ENCODE assay signal across 15 mouse cellular contexts in genomic region chr12:16818513-16818912, GRCm38 (mm10). TPM values are rescaled to one million over a fixed set of nuclear protein-coding genes. Genes with fewer than 3 reads are reported as not detected.
A peak's percentile ranks its signal among the peaks of the same experiment; 100 is the strongest.
DNase-seq lines count a peak whose midpoint lies in the region; ATAC-seq and TF ChIP-seq lines count a peak whose summit lies in the region.
"Had no signal": no experiment of that assay in that cellular context is flagged by ENCODE, and none has a peak within 500 bp of the region (broad histone marks: within the 10 kb centered on the region; RNA-seq: fewer than 3 reads in every experiment).

No protein-coding gene starts in this region.

- ATAC-seq in forebrain, embryonic 13.5 days: peak; percentile 73; the same call in 1 of the 2 replicates
- ATAC-seq in hindbrain, postnatal 0 days: peak; percentile 70
- peak; percentile 57 for ATAC-seq in midbrain, postnatal 0 days (ENCODE audit: low FRiP score)
- ATAC-seq in kidney, embryonic 15.5 days (replicated peaks; ENCODE audit: low FRiP score): no peak

- no peak overlapping the region; the same call in 1 of the 2 replicates for H3K27ac ChIP-seq in forebrain, embryonic 13.5 days
- H3K27ac ChIP-seq in hindbrain, postnatal 0 days: no peak overlapping the region
- H3K27ac ChIP-seq in midbrain, postnatal 0 days (ENCODE audit: low read depth, low read length): no peak overlapping the region
- no peak overlapping the region for H3K27ac ChIP-seq in kidney, embryonic 15.5 days
- H3K27ac ChIP-seq: embryonic facial prominence, embryonic 15.5 days; lung, embryonic 15.5 days had no signal

- no peak overlapping the region for H3K4me3 ChIP-seq in forebrain, embryonic 13.5 days
- H3K4me3 ChIP-seq in hindbrain, postnatal 0 days (ENCODE audit: low read length): no peak overlapping the region
- H3K4me3 ChIP-seq in midbrain, postnatal 0 days (ENCODE audit: low read depth, low read length): no peak overlapping the region
- H3K4me3 ChIP-seq in lung, adult 2 months (replicated peaks; ENCODE audit: extremely low read depth, low read depth, low read length): no peak overlapping the region
- H3K4me3 ChIP-seq in kidney, embryonic 15.5 days (replicated peaks): no peak overlapping the region
- H3K4me3 ChIP-seq: embryonic facial prominence, embryonic 15.5 days; lung, embryonic 15.5 days had no signal

- no peaks in the 10 kb centered on the region for H3K9me3 ChIP-seq in forebrain, embryonic 13.5 days (replicated peaks)
- H3K9me3 ChIP-seq in hindbrain, postnatal 0 days (ENCODE audit: low read length): no peaks in the 10 kb centered on the region
- no peaks in the 10 kb centered on the region for H3K9me3 ChIP-seq in midbrain, postnatal 0 days (ENCODE audit: low read length)
- H3K9me3 ChIP-seq in kidney, embryonic 15.5 days (replicated peaks): no peaks in the 10 kb centered on the region
- H3K9me3 ChIP-seq: embryonic facial prominence, embryonic 15.5 days; lung, embryonic 15.5 days had no signal

- no peak for TF ChIP-seq POLR2A in lung, adult 2 months (IDR thresholded peaks at IDR 0.05; ENCODE audit: borderline replicate concordance, extremely low read depth, low read depth, low read length)

- H3K36me3 ChIP-seq in forebrain, embryonic 13.5 days (ENCODE audit: poor library complexity, severe bottlenecking): peaks cover 74% of the 10 kb centered on the region
- H3K36me3 ChIP-seq in hindbrain, postnatal 0 days (ENCODE audit: insufficient read depth, low read length): peaks cover 26% of the 10 kb centered on the region; the same call in 1 of the 2 replicates
- peaks cover 39% of the 10 kb centered on the region for H3K36me3 ChIP-seq in midbrain, postnatal 0 days (ENCODE audit: insufficient read depth, low read length)
- H3K36me3 ChIP-seq in kidney, embryonic 15.5 days: peaks cover 76% of the 10 kb centered on the region

- peak; percentile 16 for DNase-seq in R1 (ENCODE audit: low read depth, low spot score)
- DNase-seq in hindbrain, postnatal 0 days (ENCODE audit: low spot score): peak; percentile 71
- peak; percentile 68 for DNase-seq in midbrain, postnatal 0 days (ENCODE audit: low spot score)
- DNase-seq in kidney, adult 11 months: no peak
- no peak for DNase-seq in B cell, adult 2 months
- no peak for DNase-seq in lung, adult 2 months
- DNase-seq: adrenal gland, postnatal 25 days; cerebellum, postnatal 36 days; layer of hippocampus, adult 9-11 months; thymus, postnatal 36 days had no signal

- H3K27me3 ChIP-seq in forebrain, embryonic 13.5 days: no peaks in the 10 kb centered on the region
- no peaks in the 10 kb centered on the region for H3K27me3 ChIP-seq in hindbrain, postnatal 0 days (ENCODE audit: insufficient read depth, low read length)
- H3K27me3 ChIP-seq in midbrain, postnatal 0 days (ENCODE audit: insufficient read depth, low read length): no peaks in the 10 kb centered on the region
- no peaks in the 10 kb centered on the region for H3K27me3 ChIP-seq in kidney, embryonic 15.5 days
- H3K27me3 ChIP-seq: embryonic facial prominence, embryonic 15.5 days; lung, embryonic 15.5 days had no signal

- 37% methylated on average over 11 of the region's 11 CpGs for WGBS in forebrain, embryonic 13.5 days
- WGBS in hindbrain, postnatal 0 days: 27% methylated on average over 11 of the region's 11 CpGs
- WGBS in midbrain, postnatal 0 days: 17% methylated on average over 11 of the region's 11 CpGs
- WGBS in lung, adult 2 months: 65% methylated on average over 11 of the region's 11 CpGs
- 53% methylated on average over 11 of the region's 11 CpGs for WGBS in kidney, embryonic 15.5 days

- no peak overlapping the region for H3K4me2 ChIP-seq in forebrain, embryonic 13.5 days
- no peak overlapping the region for H3K4me2 ChIP-seq in hindbrain, postnatal 0 days (ENCODE audit: low read depth, low read length)
- no peak overlapping the region for H3K4me2 ChIP-seq in midbrain, postnatal 0 days (ENCODE audit: low read depth, low read length, poor library complexity, severe bottlenecking)
- H3K4me2 ChIP-seq in kidney, embryonic 15.5 days: no peak overlapping the region
- H3K4me2 ChIP-seq: embryonic facial prominence, embryonic 15.5 days; lung, embryonic 15.5 days had no signal

- no peak overlapping the region for H3K9ac ChIP-seq in forebrain, embryonic 13.5 days
- H3K9ac ChIP-seq in hindbrain, postnatal 0 days (replicated peaks; ENCODE audit: low read length): no peak overlapping the region
- H3K9ac ChIP-seq in midbrain, postnatal 0 days (replicated peaks; ENCODE audit: low read length, poor library complexity, severe bottlenecking): no peak overlapping the region
- no peak overlapping the region for H3K9ac ChIP-seq in kidney, embryonic 15.5 days
- H3K9ac ChIP-seq: embryonic facial prominence, embryonic 15.5 days; lung, embryonic 15.5 days had no signal

- no peak for TF ChIP-seq CTCF in hindbrain, postnatal 0 days (IDR thresholded peaks at IDR 0.05; ENCODE audit: low read depth)
- no peak for TF ChIP-seq CTCF in midbrain, postnatal 0 days (IDR thresholded peaks at IDR 0.05)
- no peak for TF ChIP-seq CTCF in lung, adult 2 months (IDR thresholded peaks at IDR 0.05; ENCODE audit: insufficient read depth, low read length)

- H3K4me1 ChIP-seq in forebrain, embryonic 13.5 days: peaks cover 6% of the 10 kb centered on the region
- no peaks in the 10 kb centered on the region; the same call in 1 of the 2 replicates for H3K4me1 ChIP-seq in hindbrain, postnatal 0 days (ENCODE audit: insufficient read depth, low read length)
- H3K4me1 ChIP-seq in midbrain, postnatal 0 days (ENCODE audit: insufficient read depth, low read length): no peaks in the 10 kb centered on the region
- H3K4me1 ChIP-seq in lung, adult 2 months (ENCODE audit: control insufficient read depth, insufficient read depth, low read length): no peaks in the 10 kb centered on the region
- peaks cover 4% of the 10 kb centered on the region; the same call in 1 of the 2 replicates for H3K4me1 ChIP-seq in kidney, embryonic 15.5 days
- H3K4me1 ChIP-seq: embryonic facial prominence, embryonic 15.5 days; lung, embryonic 15.5 days had no signal

RNA-seq across cellular contexts. Expression of gene E2f6, which starts 7.8 kb away (rescaled TPM):
- 43.3 and 51.8 TPM in 2 replicates for polyA plus RNA-seq in forebrain, embryonic 13.5 days (2015; fragmentation: Nextera tagmentation; extraction: Ambion mirVana)
- total RNA-seq in hindbrain, postnatal 0 days (2014; rRNA removed): 21.2 and 27.5 TPM in 2 replicates
- polyA plus RNA-seq in hindbrain, postnatal 0 days (2015; fragmentation: Nextera tagmentation; extraction: Ambion mirVana): 20.0 and 21.3 TPM in 2 replicates
- 15.8 and 23.1 TPM in 2 replicates for total RNA-seq in midbrain, postnatal 0 days (2014; rRNA removed)
- polyA plus RNA-seq in midbrain, postnatal 0 days (2015; fragmentation: Nextera tagmentation; extraction: Ambion mirVana): 17.1 and 19.3 TPM in 2 replicates
- 13.6 and 15.1 TPM in 2 replicates for polyA plus RNA-seq in lung, adult 2 months (2012; rRNA removed)
- 44.5 and 46.5 TPM in 2 replicates for polyA plus RNA-seq in kidney, embryonic 15.5 days (2015; fragmentation: Nextera tagmentation; extraction: Ambion mirVana)

RNA-seq across cellular contexts. Expression of gene Greb1, which starts 17.8 kb away (rescaled TPM):
- polyA plus RNA-seq in forebrain, embryonic 13.5 days (2015; fragmentation: Nextera tagmentation; extraction: Ambion mirVana): 0.85 and 0.97 TPM in 2 replicates
- 0.86 and 2.1 TPM in 2 replicates for total RNA-seq in hindbrain, postnatal 0 days (2014; rRNA removed)
- polyA plus RNA-seq in hindbrain, postnatal 0 days (2015; fragmentation: Nextera tagmentation; extraction: Ambion mirVana): 0.32 and 0.33 TPM in 2 replicates
- 1.3 and 3.7 TPM in 2 replicates for total RNA-seq in midbrain, postnatal 0 days (2014; rRNA removed)
- polyA plus RNA-seq in midbrain, postnatal 0 days (2015; fragmentation: Nextera tagmentation; extraction: Ambion mirVana): 0.39 and 0.43 TPM in 2 replicates
- 0.64 and 1.2 TPM in 2 replicates for polyA plus RNA-seq in lung, adult 2 months (2012; rRNA removed)
- 4.3 and 6.1 TPM in 2 replicates for polyA plus RNA-seq in kidney, embryonic 15.5 days (2015; fragmentation: Nextera tagmentation; extraction: Ambion mirVana)
- total RNA-seq: megakaryocyte-erythroid progenitor cell, adult 5-6 weeks had no signal

Comparison
In these comparisons a context has a peak if more than half of its experiments do, and no peak if none do; other contexts are left out.
1. DNase-seq: peak in R1 (single experiment), hindbrain, postnatal 0 days (single experiment) and midbrain, postnatal 0 days (single experiment); none in kidney, adult 11 months (single experiment), B cell, adult 2 months (0 of 2) and lung, adult 2 months (single experiment).